Mouse (Mus musculus) Muller cell, postnatal 12 days (primary cell): Measurements from ENCODE around the gene Rnf32.

ENCODE experiments used
- DNase-seq: peaks from one replicate; pipeline ENCODE4 v3.0.0-alpha.2; 2015; ENCODE audit errors: inconsistent ontology term

Rnf32 gene

GRCm38 (mm10) chr5:29195570-29196263, at the start of gene Rnf32:
Gene Rnf32, plus strand, starts transcription at chr5:29195992.
- peak; percentile 89 for DNase-seq

DNA sequence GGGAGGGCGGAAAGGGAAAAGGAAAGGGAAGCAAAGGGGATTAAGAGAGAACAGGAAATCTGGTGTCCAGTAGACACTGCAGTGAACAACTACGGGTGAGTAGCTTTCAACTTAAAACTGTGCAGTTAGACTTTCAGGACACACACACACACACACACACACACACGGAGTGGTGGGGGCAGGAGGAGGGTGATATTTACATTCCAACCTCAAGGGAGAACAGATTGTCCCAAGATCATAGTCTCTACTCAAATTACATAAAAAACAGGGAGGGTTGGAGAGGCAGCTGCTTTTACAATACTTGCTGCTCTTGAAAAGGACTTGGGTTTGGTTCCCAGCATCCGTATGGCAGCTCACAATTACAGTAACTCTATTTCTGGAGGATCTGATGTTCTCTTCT, 45.6 kb upstream of the Rnf32 start:
- no peak for DNase-seq

GRCm38 (mm10) chr5:29159849-29160248, 35.9 kb upstream of the Rnf32 start:
- DNase-seq, result no peak

DNA sequence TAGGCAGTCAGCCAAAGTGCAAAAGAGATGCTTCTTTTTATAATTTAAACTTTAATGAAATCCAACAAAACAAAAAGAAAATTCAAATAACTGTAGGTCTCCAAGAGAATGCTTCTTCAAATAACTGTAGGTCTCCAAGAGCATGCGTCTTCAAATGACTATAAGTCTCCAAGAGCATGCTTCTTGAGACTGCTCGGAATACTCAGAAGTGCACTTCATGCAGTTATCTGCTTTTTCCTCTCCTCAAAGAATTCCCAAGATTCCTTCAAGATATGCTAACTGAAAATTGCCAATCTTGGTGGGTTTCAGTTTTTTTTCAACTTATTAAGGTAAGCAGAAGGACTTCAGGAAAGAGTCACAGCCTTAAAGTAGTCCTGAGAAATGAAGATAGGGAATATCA, 28.8 kb upstream of the Rnf32 start:
- no peak for DNase-seq

- peak; percentile 30 for DNase-seq
Measured at GRCm38 (mm10) chr5:29170193-29170592, 25.6 kb upstream of the Rnf32 start.

DNA sequence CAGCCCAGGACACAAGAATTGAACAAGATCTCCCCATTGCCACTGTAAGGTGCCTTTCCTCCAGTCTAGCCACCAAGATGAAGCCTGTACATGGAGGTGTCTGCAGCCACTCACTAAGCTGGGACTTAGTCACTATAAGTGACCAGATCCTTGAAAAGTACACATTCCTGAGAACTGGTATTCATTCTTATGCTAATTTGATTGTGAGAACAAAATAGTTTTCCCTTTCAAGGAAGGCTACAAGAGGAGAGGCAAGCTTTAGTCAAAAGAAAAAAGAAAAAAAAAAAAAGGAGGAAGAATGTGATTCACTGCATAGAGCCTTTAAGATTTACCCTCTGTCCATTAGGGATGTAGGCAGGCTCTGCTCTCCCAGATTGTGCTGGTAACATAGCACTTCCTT, 24.6 kb upstream of the Rnf32 start:
- DNase-seq, result peak; percentile 50

DNA sequence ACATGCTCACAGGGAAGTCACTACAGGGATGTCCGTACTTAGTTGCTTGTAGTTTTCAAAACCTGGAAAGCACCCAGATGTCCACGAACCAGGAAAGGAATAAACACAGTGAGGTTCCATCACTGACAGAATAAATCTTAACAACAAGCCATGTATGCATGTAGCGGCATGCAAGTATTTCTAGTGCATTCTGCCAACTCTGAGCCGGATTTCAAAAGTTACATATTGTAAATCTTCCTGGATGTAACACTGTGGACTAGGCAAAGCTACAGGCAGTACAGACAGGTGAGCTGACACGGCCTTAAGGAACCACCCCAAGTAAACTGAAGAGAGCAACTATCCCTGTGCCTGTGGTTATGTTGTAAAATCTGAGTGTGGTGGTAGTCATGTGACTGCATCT, 9.0 kb upstream of the Rnf32 start:
- no peak for DNase-seq

- DNase-seq, result no peak
Measured at GRCm38 (mm10) chr5:29195231-29195569, 592 bp upstream of the Rnf32 start.

- no peak for DNase-seq
Measured at GRCm38 (mm10) chr5:29196264-29196658, 469 bp downstream of the Rnf32 start.

DNA sequence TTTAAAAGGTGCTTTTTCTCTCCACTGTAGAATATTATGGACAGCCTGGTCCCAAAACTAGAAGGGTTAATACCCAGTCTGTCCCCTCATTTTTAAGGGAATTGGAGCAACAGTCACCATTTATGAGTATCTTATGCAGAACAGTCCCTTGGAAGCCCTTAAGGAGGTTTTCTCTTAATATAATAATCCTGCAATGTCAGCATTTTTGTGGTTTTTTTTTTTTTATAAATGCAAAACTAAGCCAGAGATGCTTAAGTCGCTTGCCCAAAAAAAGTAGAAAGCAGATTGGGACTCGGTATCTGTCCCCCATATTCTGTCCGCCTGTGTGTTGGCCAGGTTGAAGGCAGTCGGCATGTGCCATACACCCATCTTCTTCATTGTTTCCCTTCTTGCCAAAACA, 1.4 kb downstream of the Rnf32 start:
- no peak for DNase-seq

- no peak for DNase-seq
Measured at GRCm38 (mm10) chr5:29198960-29199488, 3.2 kb downstream of the Rnf32 start.

DNA sequence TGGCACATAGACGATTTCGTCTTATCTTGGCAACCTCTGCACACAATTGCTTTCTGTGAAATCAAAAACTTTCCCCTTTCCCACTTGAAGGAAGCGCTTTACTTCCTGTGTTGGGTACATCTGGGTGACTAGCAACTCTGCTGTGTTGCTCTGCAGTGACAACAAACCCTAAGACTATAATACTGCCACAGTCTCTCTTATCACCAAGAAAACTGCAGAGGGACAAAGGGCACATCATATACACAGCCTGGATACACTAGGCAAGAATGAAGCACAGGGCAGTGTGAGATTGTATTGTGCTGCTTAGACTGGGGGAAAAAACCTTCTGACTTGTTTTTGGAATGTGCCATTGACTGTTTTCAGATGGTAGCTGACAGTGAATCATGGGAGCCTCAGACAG, 4.1 kb downstream of the Rnf32 start:
- DNase-seq, result no peak

- DNase-seq, result no peak
Measured at GRCm38 (mm10) chr5:29205690-29206089, 9.9 kb downstream of the Rnf32 start.

- no peak for DNase-seq
Measured at GRCm38 (mm10) chr5:29211980-29212555, 16.3 kb downstream of the Rnf32 start.

GRCm38 (mm10) chr5:29217997-29218396, 22.2 kb downstream of the Rnf32 start:
- no peak for DNase-seq

GRCm38 (mm10) chr5:29224089-29224488, 28.3 kb downstream of the Rnf32 start:
- no peak for DNase-seq

- DNase-seq, result no peak
Measured at GRCm38 (mm10) chr5:29230481-29230880, 34.7 kb downstream of the Rnf32 start.

DNA sequence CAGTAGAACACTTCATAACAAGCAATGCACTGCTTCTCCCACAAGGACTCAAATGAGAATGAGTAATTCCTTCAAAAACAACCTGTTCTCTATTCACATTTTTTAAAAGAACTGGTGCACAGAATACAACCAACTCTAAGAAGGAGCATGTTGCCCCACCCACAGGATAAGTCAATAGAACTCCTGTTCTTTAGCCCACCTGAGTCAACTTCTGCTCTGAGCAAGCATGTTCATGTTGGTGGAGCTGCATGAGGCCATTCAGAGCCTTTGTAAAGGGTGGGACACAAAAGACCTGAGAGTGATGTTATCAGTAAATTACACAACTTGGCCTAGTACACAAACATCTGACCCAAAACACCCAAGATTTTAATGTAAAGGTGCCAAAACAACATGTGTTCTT, 42.6 kb downstream of the Rnf32 start:
- DNase-seq, result no peak

DNA sequence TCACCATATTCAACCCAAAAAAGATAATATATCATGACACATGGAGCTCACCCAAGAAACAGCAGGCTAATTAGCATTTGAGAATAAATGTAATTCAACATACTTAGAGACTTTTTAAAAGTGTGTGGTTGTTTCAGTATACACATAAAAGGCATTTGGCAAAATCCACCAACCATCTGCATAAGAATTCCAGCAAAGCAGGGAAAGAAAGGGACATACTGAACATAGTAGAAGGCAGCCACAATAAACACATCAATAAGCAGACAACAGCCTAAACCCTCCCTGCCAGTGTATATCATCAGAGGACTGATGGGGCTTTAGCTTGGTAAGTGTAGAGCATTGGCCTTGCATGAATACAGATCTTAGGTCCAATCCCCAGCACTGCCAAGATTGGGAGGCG, 49.0 kb downstream of the Rnf32 start:
- DNase-seq, result no peak

GRCm38 (mm10) chr5:29250795-29251495, 55.2 kb downstream of the Rnf32 start:
- DNase-seq, result peak; percentile 59

- DNase-seq, result no peak
Measured at GRCm38 (mm10) chr5:29251496-29251873, 55.7 kb downstream of the Rnf32 start.

DNA sequence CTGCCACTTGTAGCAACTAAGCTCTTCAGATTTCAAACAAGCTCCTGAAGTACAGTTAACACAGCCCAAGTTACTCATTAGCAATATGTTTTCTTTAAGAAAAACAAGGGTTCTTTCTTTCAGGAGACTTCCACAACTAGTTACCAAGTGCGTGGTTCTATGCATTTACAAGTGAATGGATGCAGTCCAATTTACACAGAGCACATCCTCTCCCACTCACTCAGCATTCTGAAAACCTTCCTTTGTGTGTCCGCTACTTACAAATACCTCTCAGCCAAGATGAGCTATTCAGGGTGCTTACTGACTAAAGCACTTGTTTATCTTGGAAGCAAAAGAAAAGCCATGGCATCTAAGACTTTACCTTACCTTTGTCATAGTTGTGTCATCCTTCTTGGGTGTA, 58.1 kb downstream of the Rnf32 start:
- DNase-seq, result no peak

GRCm38 (mm10) chr5:29270879-29271278, 75.1 kb downstream of the Rnf32 start:
- DNase-seq, result peak; percentile 21
